Mouse (Mus musculus) forebrain, embryonic 12.5 days (tissue): ENCODE results near the gene Efcab11. TPM values are rescaled to one million over a fixed set of nuclear protein-coding genes. Genes with fewer than 3 reads are reported as not detected.

ENCODE experiments used
- ATAC-seq: fragments of 200-750 bp; cut with Nextera tagmentation; 2 replicates; pipeline ENCODE4 v1.8.0; 2017; ENCODE audit warnings: moderate TSS enrichment; ENCODE audit not compliant: low FRiP score
- H3K27ac ChIP-seq: fragments of 300-500 bp; sonication (generic); 2 replicates; pipeline ENCODE4 v1.5.1; 2016; ENCODE audit warnings: mild to moderate bottlenecking
- H3K27me3 ChIP-seq: fragments of 300-500 bp; sonication (generic); 2 replicates; pipeline ENCODE4 v1.6.1; 2016; ENCODE audit warnings: mild to moderate bottlenecking
- H3K36me3 ChIP-seq: fragments of 300-500 bp; sonication (generic); replicated peaks from 2 replicates; pipeline ENCODE4 v1.6.1; 2016; ENCODE audit warnings: mild to moderate bottlenecking
- H3K4me1 ChIP-seq: fragments of 300-500 bp; sonication (generic); 2 replicates; pipeline ENCODE4 v1.6.1; 2016
- H3K4me2 ChIP-seq: fragments of 300-500 bp; sonication (generic); 2 replicates; pipeline ENCODE4 v1.6.1; 2016; ENCODE audit warnings: mild to moderate bottlenecking, moderate library complexity
- H3K4me3 ChIP-seq: fragments of 300-500 bp; sonication (generic); replicated peaks from 2 replicates; pipeline ENCODE4 v1.5.1; 2016; ENCODE audit warnings: mild to moderate bottlenecking
- H3K9ac ChIP-seq: fragments of 300-500 bp; sonication (generic); 2 replicates; pipeline ENCODE4 v1.6.1; 2016; ENCODE audit warnings: mild to moderate bottlenecking
- H3K9me3 ChIP-seq: fragments of 300-500 bp; sonication (generic); 2 replicates; pipeline ENCODE4 v1.6.1; 2016
- WGBS: fragments of 180-500 bp; shearing (Covaris S2); methylation state at CpG from one replicate; pipeline ENCODE4 v1.1.7; 2016; 5-methylcytosine and 5-hydroxymethylcytosine counted together
- polyA plus RNA-seq: library from polyadenylated mRNA; unstranded; fragments of >200 nt; fragmentation: Nextera tagmentation; extraction: Ambion mirVana; gene quantifications from 2 replicates; pipeline ENCODE4 v1.2.1, GENCODE M21; 2016

Efcab11 gene
- polyA plus RNA-seq, 1 experiment from 2014 or later: 25.2 TPM

DNA sequence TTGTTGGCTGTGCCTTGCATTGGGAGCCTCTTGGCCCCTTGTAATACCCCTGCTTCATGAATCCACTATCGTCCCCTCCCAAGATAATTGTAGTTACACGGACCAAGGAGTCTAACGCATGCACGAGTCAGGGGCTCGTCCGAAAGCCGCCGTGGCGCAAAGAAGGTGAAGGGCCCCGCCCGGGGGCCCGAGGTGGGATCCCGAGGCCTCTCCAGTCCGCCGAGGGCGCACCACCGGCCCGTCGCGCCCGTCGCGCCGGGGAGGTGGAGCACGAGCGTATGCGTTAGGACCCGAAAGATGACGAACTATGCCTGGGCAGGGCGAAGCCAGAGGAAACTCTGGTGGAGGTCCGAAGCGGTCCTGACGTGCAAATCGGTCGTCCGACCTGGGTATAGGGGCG, 239.3 kb downstream of the Efcab11 start:
- H3K9ac ChIP-seq: no peak overlapping the region
- ATAC-seq: peak; percentile 89
- H3K27ac ChIP-seq: no peak overlapping the region
- no peaks in the 10 kb centered on the region; the same call in 1 of the 2 replicates for H3K36me3 ChIP-seq
- H3K4me1 ChIP-seq: peaks cover 16% of the 10 kb centered on the region
- 88% methylated on average over 37 of the region's 37 CpGs for WGBS
- H3K9me3 ChIP-seq: peaks cover 21% of the 10 kb centered on the region
- no peak overlapping the region for H3K4me3 ChIP-seq
- no peak overlapping the region for H3K4me2 ChIP-seq
- H3K27me3 ChIP-seq: peaks cover 3% of the 10 kb centered on the region; the same call in 1 of the 2 replicates

Other genes with a start within 250 kb of the Efcab11 start
- gene Tdp1, start 78 bp upstream of the Efcab11 start, polyA plus RNA-seq: 84.9 and 88.4 TPM in 2 replicates
- 0.31 and 0.42 TPM in 2 replicates for gene Kcnk13, start 80.1 kb upstream of the Efcab11 start, polyA plus RNA-seq
- 335 and 353 TPM in 2 replicates for gene Psmc1, start 225.7 kb upstream of the Efcab11 start, polyA plus RNA-seq